Mouse (Mus musculus) embryonic fibroblast, embryonic 13.5 days (primary cell): ENCODE data around the gene Snap47.

Source experiments
- CTCF ChIP-seq: IDR thresholded peaks from 2 replicates; pipeline ENCODE4 v1.5.1; 2011; ENCODE audit warnings: mild to moderate bottlenecking, control low read depth, low read length, moderate library complexity, borderline replicate concordance; ENCODE audit not compliant: insufficient read depth
- POLR2A ChIP-seq: IDR thresholded peaks from 2 replicates; pipeline ENCODE4 v1.6.1; 2011; ENCODE audit warnings: low read depth, mild to moderate bottlenecking, control low read depth, low read length, moderate library complexity

GRCm38 (mm10) chr11:59460459-59460858, 9.5 kb upstream of the Snap47 start:
- TF ChIP-seq CTCF (no peak), POLR2A (0 out of 2 replicates have a peak, but pooled peaks have one; percentile 12)
